Mouse (Mus musculus) myocyte (in vitro differentiated cells): Measurements from ENCODE around the gene Ubxn6. TPM values are rescaled to one million over a fixed set of nuclear protein-coding genes. Genes with fewer than 3 reads are reported as not detected.

ENCODE experiments used
- H3K27me3 ChIP-seq: one replicate; pipeline ENCODE4 v1.6.1; 2011; ENCODE audit not compliant: control insufficient read depth, insufficient read depth, insufficient read length
- H3K36me3 ChIP-seq: one replicate; pipeline ENCODE4 v1.6.1; 2011; ENCODE audit not compliant: control insufficient read depth, insufficient read depth
- H3K4me2 ChIP-seq: one replicate; pipeline ENCODE4 v1.6.1; 2011; ENCODE audit warnings: low read depth, control low read depth
- H3K4me3 ChIP-seq: one replicate; pipeline ENCODE4 v1.5.1; 2011; ENCODE audit warnings: mild to moderate bottlenecking, control low read depth, moderate library complexity
- H3K79me2 ChIP-seq: one replicate; pipeline ENCODE4 v1.6.1; 2011; ENCODE audit not compliant: control insufficient read depth, insufficient read depth
- H3ac ChIP-seq: one replicate; pipeline ENCODE4 v1.6.1; 2011; ENCODE audit not compliant: control insufficient read depth, insufficient read length
- CEBPB ChIP-seq: IDR thresholded peaks from 2 replicates; pipeline ENCODE4 v1.6.1; 2011; ENCODE audit warnings: mild to moderate bottlenecking, moderate library complexity; ENCODE audit not compliant: poor library complexity, insufficient read depth, severe bottlenecking
- E2F4 ChIP-seq: IDR thresholded peaks from one replicate; pipeline ENCODE4 v1.6.1; 2011; ENCODE audit warnings: mild to moderate bottlenecking, control low read depth, moderate library complexity; ENCODE audit not compliant: insufficient read depth
- MAX ChIP-seq: IDR thresholded peaks from one replicate; pipeline ENCODE4 v1.6.1; 2011; ENCODE audit warnings: low read depth, mild to moderate bottlenecking, control low read depth
- MYOD1 ChIP-seq, 3 experiments: IDR thresholded peaks; one replicate each; pipeline ENCODE4 v1.6.1; 2011; ENCODE audit warnings: control low read depth in 2 of 3, low read depth in 2 of 3, mild to moderate bottlenecking in 2 of 3, moderate library complexity in 1 of 3; ENCODE audit not compliant: insufficient read length in 2 of 3, control insufficient read depth in 1 of 3
- MYOG ChIP-seq, 3 experiments: IDR thresholded peaks; one replicate each; pipeline ENCODE4 v1.6.1; 2011; ENCODE audit warnings: control low read depth in 2 of 3, low read depth in 2 of 3, mild to moderate bottlenecking in 2 of 3; ENCODE audit not compliant: insufficient read length in 2 of 3, control insufficient read depth in 1 of 3, insufficient read depth in 1 of 3
- POLR2A ChIP-seq: IDR thresholded peaks from one replicate; pipeline ENCODE4 v1.6.1; 2011; ENCODE audit warnings: low read depth, mild to moderate bottlenecking, control low read depth, moderate library complexity; ENCODE audit not compliant: insufficient read length
- POLR2AphosphoS2 ChIP-seq: IDR thresholded peaks from one replicate; pipeline ENCODE4 v1.6.1; 2011; ENCODE audit warnings: low read depth, control low read depth; ENCODE audit not compliant: insufficient read length
- REST ChIP-seq: IDR thresholded peaks from one replicate; pipeline ENCODE4 v1.6.1; 2011; ENCODE audit warnings: mild to moderate bottlenecking, control low read depth, moderate library complexity; ENCODE audit not compliant: insufficient read depth, insufficient read length
- SRF ChIP-seq: IDR thresholded peaks from one replicate; pipeline ENCODE4 v1.6.1; 2011; ENCODE audit warnings: low read depth; ENCODE audit not compliant: control insufficient read depth, insufficient read length
- TCF12 ChIP-seq: IDR thresholded peaks from one replicate; pipeline ENCODE4 v1.6.1; 2011; ENCODE audit warnings: mild to moderate bottlenecking, control low read depth; ENCODE audit not compliant: poor library complexity, insufficient read depth, severe bottlenecking
- TCF3 ChIP-seq: IDR thresholded peaks from one replicate; pipeline ENCODE4 v1.6.1; 2011; ENCODE audit warnings: low read depth, control low read depth; ENCODE audit not compliant: insufficient read length
- USF1 ChIP-seq: IDR thresholded peaks from one replicate; pipeline ENCODE4 v1.6.1; 2011; ENCODE audit warnings: low read depth, mild to moderate bottlenecking, control low read depth, moderate library complexity
- polyA plus RNA-seq: library from polyadenylated mRNA; unstranded; fragments of >200 nt; fragmentation: generic; extraction: Trizol; gene quantifications from one replicate; pipeline ENCODE4 v1.2.1, GENCODE M21; 2012; ENCODE audit warnings: missing spikeins

Gene Ubxn6
- polyA plus RNA-seq, 1 experiment: 54.3 TPM

- peaks cover 8% of the 10 kb centered on the region for H3K79me2 ChIP-seq
- H3K4me3 ChIP-seq: no peak overlapping the region
- TF ChIP-seq MAX (no peak), REST (no peak), TCF3 (no peak), TCF12 (no peak), POLR2A (no peak), MYOG (IDR thresholded peaks at IDR 0.05; ENCODE audit: control insufficient read depth in 1 of 3, insufficient read depth in 1 of 3, insufficient read length in 2 of 3, low read depth in 2 of 3) (no peak)
- no peak overlapping the region for H3ac ChIP-seq
- peaks cover 8% of the 10 kb centered on the region for H3K36me3 ChIP-seq
- H3K27me3 ChIP-seq: no peaks in the 10 kb centered on the region
- H3K4me2 ChIP-seq: no peak overlapping the region
Observed at GRCm38 (mm10) chr17:56057381-56058120, 17.3 kb downstream of the Ubxn6 start.

GRCm38 (mm10) chr17:56055945-56056678, 18.7 kb downstream of the Ubxn6 start:
- Histone ChIP-seq H3K27me3 (no peaks in the 10 kb centered on the region), H3K4me2 (no peak overlapping the region), H3K36me3 (peaks cover 5% of the 10 kb centered on the region), H3ac (no peak overlapping the region), H3K4me3 (no peak overlapping the region), H3K79me2 (peaks cover 21% of the 10 kb centered on the region)
- TF ChIP-seq POLR2AphosphoS2 (no peak), TCF3 (no peak), MYOD1 (IDR thresholded peaks at IDR 0.05; ENCODE audit: control insufficient read depth in 1 of 3, insufficient read length in 2 of 3, low read depth in 2 of 3) (no peak), POLR2A (no peak), REST (no peak), CEBPB (no peak), SRF (no peak), TCF12 (no peak), E2F4 (no peak), USF1 (no peak), MAX (no peak), MYOG (IDR thresholded peaks at IDR 0.05; ENCODE audit: control insufficient read depth in 1 of 3, insufficient read depth in 1 of 3, insufficient read length in 2 of 3, low read depth in 2 of 3) (no peak)

- peaks cover 22% of the 10 kb centered on the region for H3K79me2 ChIP-seq
- H3K27me3 ChIP-seq: no peaks in the 10 kb centered on the region
- TF ChIP-seq MAX: no peak
- no peak for TF ChIP-seq POLR2AphosphoS2
- TF ChIP-seq TCF12: no peak
- TF ChIP-seq USF1: no peak
- no peak for TF ChIP-seq TCF3
- TF ChIP-seq REST: no peak
- TF ChIP-seq SRF: no peak
- TF ChIP-seq POLR2A: no peak
- no peak for TF ChIP-seq CEBPB
- no peak for TF ChIP-seq MYOG (IDR thresholded peaks at IDR 0.05; ENCODE audit: control insufficient read depth in 1 of 3, insufficient read depth in 1 of 3, insufficient read length in 2 of 3, low read depth in 2 of 3)
- TF ChIP-seq E2F4: no peak
- no peak for TF ChIP-seq MYOD1 (IDR thresholded peaks at IDR 0.05; ENCODE audit: control insufficient read depth in 1 of 3, insufficient read length in 2 of 3, low read depth in 2 of 3)
- H3K4me2 ChIP-seq: no peak overlapping the region
- H3K36me3 ChIP-seq: no peaks in the 10 kb centered on the region
- H3ac ChIP-seq: no peak overlapping the region
- H3K4me3 ChIP-seq: no peak overlapping the region
Observed at GRCm38 (mm10) chr17:56054938-56055337, 19.9 kb downstream of the Ubxn6 start.

- H3K27me3 ChIP-seq: no peaks in the 10 kb centered on the region
- peaks cover 22% of the 10 kb centered on the region for H3K79me2 ChIP-seq
- H3K4me2 ChIP-seq: no peak overlapping the region
- TF ChIP-seq MYOD1 (IDR thresholded peaks at IDR 0.05; ENCODE audit: control insufficient read depth in 1 of 3, insufficient read length in 2 of 3, low read depth in 2 of 3) (no peak), REST (no peak)
- H3K4me3 ChIP-seq: no peak overlapping the region
- no peaks in the 10 kb centered on the region for H3K36me3 ChIP-seq
- no peak overlapping the region for H3ac ChIP-seq
Observed at GRCm38 (mm10) chr17:56051369-56051768, 23.5 kb downstream of the Ubxn6 start.

- Histone ChIP-seq H3K4me2 (peak overlapping the region; percentile 88), H3K4me3 (peak overlapping the region; percentile 57), H3K79me2 (peaks cover 54% of the 10 kb centered on the region), H3K27me3 (no peaks in the 10 kb centered on the region), H3ac (peak overlapping the region; percentile 67), H3K36me3 (no peaks in the 10 kb centered on the region)
- no peak for TF ChIP-seq MAX
- TF ChIP-seq REST: no peak
- no peak for TF ChIP-seq USF1
- no peak for TF ChIP-seq MYOD1 (IDR thresholded peaks at IDR 0.05; ENCODE audit: control insufficient read depth in 1 of 3, insufficient read length in 2 of 3, low read depth in 2 of 3)
- no peak for TF ChIP-seq MYOG (IDR thresholded peaks at IDR 0.05; ENCODE audit: control insufficient read depth in 1 of 3, insufficient read depth in 1 of 3, insufficient read length in 2 of 3, low read depth in 2 of 3)
- TF ChIP-seq POLR2A: no peak
- no peak for TF ChIP-seq POLR2AphosphoS2
- TF ChIP-seq TCF12: no peak
- TF ChIP-seq E2F4: no peak
- no peak for TF ChIP-seq SRF
- no peak for TF ChIP-seq TCF3
- TF ChIP-seq CEBPB: no peak
Observed at GRCm38 (mm10) chr17:56040857-56041163, 34.0 kb downstream of the Ubxn6 start.
